Mouse (Mus musculus): ENCODE measurements around the gene Krt84. TPM values are rescaled to one million over a fixed set of nuclear protein-coding genes. Genes with fewer than 3 reads are reported as not detected.
"Not testable (repeated sequence)": the region's sequence is repeated elsewhere in the genome, so short reads cannot be mapped to it uniquely, and the experiment has no call there.

The Krt84 gene
- polyA plus RNA-seq, 1 experiment from 2014 or later: not detected

- Histone ChIP-seq H3K4me1 (peaks cover 23% of the 10 kb centered on the region), H3K36me3 (no peaks in the 10 kb centered on the region), H3K27ac (no peak overlapping the region), H3K27me3 (ENCODE audit: low read depth, poor library complexity, severe bottlenecking) (no peaks in the 10 kb centered on the region), H3K4me3 (no peak overlapping the region), H3K9me3 (replicated peaks) (no peaks in the 10 kb centered on the region)
- 38% methylated on average over 7 of the region's 7 CpGs for WGBS
- no peak for DNase-seq (ENCODE audit: low spot score)
Measured at GRCm38 (mm10) chr15:101537864-101538579, 5.4 kb upstream of the Krt84 start.

- Histone ChIP-seq H3K27me3 (ENCODE audit: low read depth, poor library complexity, severe bottlenecking) (no peaks in the 10 kb centered on the region), H3K4me3 (no peak overlapping the region), H3K27ac (no peak overlapping the region), H3K4me1 (peaks cover 13% of the 10 kb centered on the region), H3K9me3 (replicated peaks) (no peaks in the 10 kb centered on the region), H3K36me3 (no peaks in the 10 kb centered on the region)
- WGBS: 69% methylated on average over 9 of the region's 9 CpGs
- DNase-seq (ENCODE audit: low spot score): no peak
Measured at GRCm38 (mm10) chr15:101536054-101536850, 3.6 kb upstream of the Krt84 start.

- H3K36me3 ChIP-seq: no peaks in the 10 kb centered on the region
- no peaks in the 10 kb centered on the region for H3K9me3 ChIP-seq (replicated peaks)
- H3K27me3 ChIP-seq (ENCODE audit: low read depth, poor library complexity, severe bottlenecking): peaks cover 7% of the 10 kb centered on the region; the same call in 1 of the 2 replicates
- H3K27ac ChIP-seq: no peak overlapping the region
- 77% methylated on average over 4 of the region's 4 CpGs for WGBS
- H3K4me1 ChIP-seq: no peaks in the 10 kb centered on the region
- DNase-seq (ENCODE audit: low spot score): no peak
- H3K4me3 ChIP-seq: no peak overlapping the region
Measured at GRCm38 (mm10) chr15:101522556-101523232, 9.9 kb downstream of the Krt84 start.

- DNase-seq (ENCODE audit: low spot score): peak; percentile 84
- Histone ChIP-seq H3K9me3 (replicated peaks) (no peaks in the 10 kb centered on the region), H3K4me1 (no peaks in the 10 kb centered on the region), H3K36me3 (no peaks in the 10 kb centered on the region), H3K27ac (no peak overlapping the region), H3K27me3 (ENCODE audit: low read depth, poor library complexity, severe bottlenecking) (no peaks in the 10 kb centered on the region), H3K4me3 (no peak overlapping the region)
- WGBS: 17% methylated on average over 2 of the region's 2 CpGs
Measured at GRCm38 (mm10) chr15:101519792-101520191, 12.8 kb downstream of the Krt84 start.

GRCm38 (mm10) chr15:101517161-101517560, 15.5 kb downstream of the Krt84 start, which contains the start of gene Gm49425:
Gene Gm49425, minus strand, starts transcription at chr15:101517261.
- 74% methylated on average over 2 of the region's 2 CpGs for WGBS
- not testable (repeated sequence) for H3K27me3 ChIP-seq (ENCODE audit: low read depth, poor library complexity, severe bottlenecking); H3K9me3 ChIP-seq (replicated peaks); DNase-seq (ENCODE audit: low spot score); H3K4me1 ChIP-seq; H3K4me3 ChIP-seq; H3K27ac ChIP-seq; H3K36me3 ChIP-seq

GRCm38 (mm10) chr15:101508247-101508646, 24.4 kb downstream of the Krt84 start:
- H3K4me1 ChIP-seq: peaks cover 5% of the 10 kb centered on the region; the same call in 1 of the 2 replicates
- H3K27me3 ChIP-seq (ENCODE audit: low read depth, poor library complexity, severe bottlenecking): no peaks in the 10 kb centered on the region
- H3K27ac ChIP-seq: no peak overlapping the region
- no peaks in the 10 kb centered on the region for H3K36me3 ChIP-seq
- no peak overlapping the region for H3K4me3 ChIP-seq
- H3K9me3 ChIP-seq (replicated peaks): no peaks in the 10 kb centered on the region
- no peak for DNase-seq (ENCODE audit: low spot score)
- 81% methylated on average over 9 of the region's 9 CpGs for WGBS

GRCm38 (mm10) chr15:101506896-101507758, 25.5 kb downstream of the Krt84 start:
- 58% methylated on average over 14 of the region's 14 CpGs for WGBS
- no peaks in the 10 kb centered on the region for H3K36me3 ChIP-seq
- H3K27ac ChIP-seq: no peak overlapping the region
- H3K9me3 ChIP-seq (replicated peaks): no peaks in the 10 kb centered on the region
- H3K4me1 ChIP-seq: peaks cover 5% of the 10 kb centered on the region; the same call in 1 of the 2 replicates
- no peak for DNase-seq (ENCODE audit: low spot score)
- H3K27me3 ChIP-seq (ENCODE audit: low read depth, poor library complexity, severe bottlenecking): no peaks in the 10 kb centered on the region
- H3K4me3 ChIP-seq: no peak overlapping the region

GRCm38 (mm10) chr15:101497181-101497580, 35.4 kb downstream of the Krt84 start:
- peaks cover 12% of the 10 kb centered on the region for H3K4me1 ChIP-seq
- no peaks in the 10 kb centered on the region for H3K9me3 ChIP-seq (replicated peaks)
- H3K27me3 ChIP-seq (ENCODE audit: low read depth, poor library complexity, severe bottlenecking): no peaks in the 10 kb centered on the region
- H3K4me3 ChIP-seq: no peak overlapping the region
- H3K36me3 ChIP-seq: no peaks in the 10 kb centered on the region
- 74% methylated on average over 2 of the region's 2 CpGs for WGBS
- DNase-seq (ENCODE audit: low spot score): no peak
- H3K27ac ChIP-seq: no peak overlapping the region

- Histone ChIP-seq H3K4me1 (peaks cover 12% of the 10 kb centered on the region), H3K9me3 (replicated peaks) (no peaks in the 10 kb centered on the region), H3K27ac (no peak overlapping the region), H3K36me3 (no peaks in the 10 kb centered on the region), H3K4me3 (no peak overlapping the region), H3K27me3 (ENCODE audit: low read depth, poor library complexity, severe bottlenecking) (no peaks in the 10 kb centered on the region)
- WGBS: 83% methylated on average over 8 of the region's 8 CpGs
- no peak for DNase-seq (ENCODE audit: low spot score)
Measured at GRCm38 (mm10) chr15:101495266-101495665, 37.4 kb downstream of the Krt84 start.

GRCm38 (mm10) chr15:101494203-101494602, 38.4 kb downstream of the Krt84 start:
- Histone ChIP-seq H3K9me3 (replicated peaks) (no peaks in the 10 kb centered on the region), H3K4me1 (peaks cover 12% of the 10 kb centered on the region), H3K36me3 (no peaks in the 10 kb centered on the region), H3K27ac (no peak overlapping the region), H3K27me3 (ENCODE audit: low read depth, poor library complexity, severe bottlenecking) (no peaks in the 10 kb centered on the region), H3K4me3 (no peak overlapping the region)
- whole genome bisulfite sequencing: 56% methylated on average over 1 of the region's 1 CpGs
- no peak for DNase-seq (ENCODE audit: low spot score)

- H3K9me3 ChIP-seq (replicated peaks): no peaks in the 10 kb centered on the region
- WGBS: 87% methylated on average over 6 of the region's 6 CpGs
- H3K4me3 ChIP-seq: no peak overlapping the region
- peaks cover 12% of the 10 kb centered on the region for H3K4me1 ChIP-seq
- no peak for DNase-seq (ENCODE audit: low spot score)
- H3K27me3 ChIP-seq (ENCODE audit: low read depth, poor library complexity, severe bottlenecking): no peaks in the 10 kb centered on the region
- H3K27ac ChIP-seq: no peak overlapping the region; the same call in 1 of the 2 replicates
- H3K36me3 ChIP-seq: no peaks in the 10 kb centered on the region
Measured at GRCm38 (mm10) chr15:101493713-101494112, 38.9 kb downstream of the Krt84 start.

GRCm38 (mm10) chr15:101492718-101493117, 39.9 kb downstream of the Krt84 start:
- H3K4me3 ChIP-seq: no peak overlapping the region
- no peak for DNase-seq (ENCODE audit: low spot score)
- no peak overlapping the region for H3K27ac ChIP-seq
- H3K4me1 ChIP-seq: peaks cover 12% of the 10 kb centered on the region
- H3K9me3 ChIP-seq (replicated peaks): no peaks in the 10 kb centered on the region
- no peaks in the 10 kb centered on the region for H3K36me3 ChIP-seq
- H3K27me3 ChIP-seq (ENCODE audit: low read depth, poor library complexity, severe bottlenecking): no peaks in the 10 kb centered on the region
- 58% methylated on average over 8 of the region's 8 CpGs for WGBS
